Mouse (Mus musculus) cerebellum, adult (tissue): ENCODE results near the gene Tex19.2.
"Not testable (repeated sequence)": the region's sequence is repeated elsewhere in the genome, so short reads cannot be mapped to it uniquely, and the experiment has no call there.

Experiments used
- ATAC-seq: cut with Nextera tagmentation; 2 replicates; pipeline ENCODE4 v1.9.2; 2017; ENCODE audit warnings: mild to moderate bottlenecking, moderate library complexity, mixed read lengths; ENCODE audit not compliant: insufficient number of reproducible peaks, low FRiP score, low TSS enrichment

The Tex19.2 gene

GRCm38 (mm10) chr11:121112091-121112775 lies 6.2 kb downstream of the Tex19.2 start:
- 0 out of 2 replicates have a peak, but pooled peaks have one; percentile 15 for ATAC-seq

GRCm38 (mm10) chr11:121111601-121112000 lies 6.9 kb downstream of the Tex19.2 start:
- ATAC-seq, result no peak

- ATAC-seq, result no peak
Observed at GRCm38 (mm10) chr11:121111051-121111450, 7.4 kb downstream of the Tex19.2 start.

- no peak for ATAC-seq
Observed at GRCm38 (mm10) chr11:121109986-121110385, 8.5 kb downstream of the Tex19.2 start.

- no peak for ATAC-seq
Observed at GRCm38 (mm10) chr11:121108061-121108460, 10.4 kb downstream of the Tex19.2 start.

- ATAC-seq, result not testable (repeated sequence)
Observed at GRCm38 (mm10) chr11:121107242-121107641, 11.2 kb downstream of the Tex19.2 start.

- ATAC-seq, result no peak
Observed at GRCm38 (mm10) chr11:121101124-121101805, 17.2 kb downstream of the Tex19.2 start.

GRCm38 (mm10) chr11:121100692-121101091 lies 17.8 kb downstream of the Tex19.2 start:
- no peak for ATAC-seq

GRCm38 (mm10) chr11:121099762-121100161 lies 18.7 kb downstream of the Tex19.2 start:
- no peak for ATAC-seq

GRCm38 (mm10) chr11:121092606-121093585 lies 25.6 kb downstream of the Tex19.2 start:
- ATAC-seq, result no peak

- ATAC-seq, result no peak
Observed at GRCm38 (mm10) chr11:121090943-121091342, 27.5 kb downstream of the Tex19.2 start.

GRCm38 (mm10) chr11:121089756-121090546 lies 28.5 kb downstream of the Tex19.2 start:
- ATAC-seq, result no peak

- no peak for ATAC-seq
Observed at GRCm38 (mm10) chr11:121088997-121089396, 29.5 kb downstream of the Tex19.2 start.

- ATAC-seq, result no peak
Observed at GRCm38 (mm10) chr11:121086296-121086695, 32.2 kb downstream of the Tex19.2 start.

GRCm38 (mm10) chr11:121085181-121085580 lies 33.3 kb downstream of the Tex19.2 start:
- no peak for ATAC-seq

- ATAC-seq, result no peak
Observed at GRCm38 (mm10) chr11:121082857-121083500, 35.5 kb downstream of the Tex19.2 start.

GRCm38 (mm10) chr11:121082250-121082649 lies 36.2 kb downstream of the Tex19.2 start:
- no peak for ATAC-seq

GRCm38 (mm10) chr11:121081120-121081519 lies 37.4 kb downstream of the Tex19.2 start, which contains the start of gene Sectm1a:
Gene Sectm1a, minus strand, starts transcription at chr11:121081220.
- no peak for ATAC-seq

- ATAC-seq, result no peak
Observed at GRCm38 (mm10) chr11:121080330-121080729, 38.1 kb downstream of the Tex19.2 start.
